Mouse (Mus musculus) G1E (cell line): ENCODE results near the gene Cdhr2. TPM values are rescaled to one million over a fixed set of nuclear protein-coding genes. Genes with fewer than 3 reads are reported as not detected.

Experiments
- ATAC-seq: 2 replicates; pipeline ENCODE4 v1.8.0; 2016; ENCODE audit warnings: mild to moderate bottlenecking; ENCODE audit not compliant: insufficient number of reproducible peaks, poor library complexity, low FRiP score, severe bottlenecking; ENCODE audit errors: extremely low read depth
- DNase-seq: peaks from one replicate; pipeline ENCODE4 v3.0.0; 2012; ENCODE audit warnings: low spot score
- H3K27me3 ChIP-seq: 2 replicates; pipeline ENCODE4 v1.6.1; 2012; ENCODE audit warnings: mild to moderate bottlenecking, low read length, inconsistent platforms; ENCODE audit not compliant: insufficient read depth
- H3K36me3 ChIP-seq: replicated peaks from 2 replicates; pipeline ENCODE3; 2012; ENCODE audit warnings: mild to moderate bottlenecking, inconsistent platforms
- H3K4me1 ChIP-seq: 2 replicates; pipeline ENCODE4 v1.6.1; 2012; ENCODE audit warnings: low read depth, low read length, inconsistent platforms, mixed read lengths; ENCODE audit not compliant: insufficient read depth
- H3K4me3 ChIP-seq: 2 replicates; pipeline ENCODE4 v1.5.1; 2012; ENCODE audit warnings: low read depth, mild to moderate bottlenecking, inconsistent platforms, low read length, moderate library complexity, mixed read lengths
- H3K9me3 ChIP-seq: replicated peaks from 2 replicates; pipeline ENCODE4 v1.6.1; 2012; ENCODE audit warnings: inconsistent platforms
- CTCF ChIP-seq: IDR thresholded peaks from 2 replicates; pipeline ENCODE4 v1.5.1; 2012; ENCODE audit warnings: low read depth, low read length, inconsistent platforms, mixed read lengths
- GATA1 ChIP-seq: IDR thresholded peaks from 2 replicates; pipeline ENCODE4 v1.6.1; 2012; ENCODE audit warnings: borderline replicate concordance, low read length, inconsistent platforms, mixed read lengths
- GATA2 ChIP-seq: IDR thresholded peaks from 2 replicates; pipeline ENCODE4 v1.6.1; 2012; ENCODE audit warnings: low read depth, low read length, inconsistent platforms, borderline replicate concordance
- POLR2AphosphoS5 ChIP-seq: IDR thresholded peaks from 2 replicates; pipeline ENCODE4 v1.6.1; 2012; ENCODE audit warnings: low read depth, low read length, inconsistent platforms; ENCODE audit not compliant: insufficient replicate concordance
- TAL1 ChIP-seq: conservative IDR thresholded peaks from 2 replicates; pipeline ENCODE4 v1.6.1; 2012; ENCODE audit warnings: low read depth, low read length, inconsistent platforms, mixed read lengths
- polyA plus RNA-seq: library from polyadenylated mRNA; stranded (reverse); fragments of >175 nt; gene quantifications from 2 replicates; pipeline ENCODE4 v1.2.3, GENCODE M21; 2012
- total RNA-seq, 2 experiments: library from RNA; stranded (forward) in 1 of 2; stranded (reverse) in 1 of 2; fragments of 200-1000 nt in 1 of 2; fragments of >200 nt in 1 of 2; fragmentation: Nextera tagmentation in 1 of 2; gene quantifications; 2 replicates each; pipeline ENCODE4 v1.2.3; 2014 to 2017

Gene Cdhr2
- total and polyA plus RNA-seq, 3 experiments, result not detected

DNA sequence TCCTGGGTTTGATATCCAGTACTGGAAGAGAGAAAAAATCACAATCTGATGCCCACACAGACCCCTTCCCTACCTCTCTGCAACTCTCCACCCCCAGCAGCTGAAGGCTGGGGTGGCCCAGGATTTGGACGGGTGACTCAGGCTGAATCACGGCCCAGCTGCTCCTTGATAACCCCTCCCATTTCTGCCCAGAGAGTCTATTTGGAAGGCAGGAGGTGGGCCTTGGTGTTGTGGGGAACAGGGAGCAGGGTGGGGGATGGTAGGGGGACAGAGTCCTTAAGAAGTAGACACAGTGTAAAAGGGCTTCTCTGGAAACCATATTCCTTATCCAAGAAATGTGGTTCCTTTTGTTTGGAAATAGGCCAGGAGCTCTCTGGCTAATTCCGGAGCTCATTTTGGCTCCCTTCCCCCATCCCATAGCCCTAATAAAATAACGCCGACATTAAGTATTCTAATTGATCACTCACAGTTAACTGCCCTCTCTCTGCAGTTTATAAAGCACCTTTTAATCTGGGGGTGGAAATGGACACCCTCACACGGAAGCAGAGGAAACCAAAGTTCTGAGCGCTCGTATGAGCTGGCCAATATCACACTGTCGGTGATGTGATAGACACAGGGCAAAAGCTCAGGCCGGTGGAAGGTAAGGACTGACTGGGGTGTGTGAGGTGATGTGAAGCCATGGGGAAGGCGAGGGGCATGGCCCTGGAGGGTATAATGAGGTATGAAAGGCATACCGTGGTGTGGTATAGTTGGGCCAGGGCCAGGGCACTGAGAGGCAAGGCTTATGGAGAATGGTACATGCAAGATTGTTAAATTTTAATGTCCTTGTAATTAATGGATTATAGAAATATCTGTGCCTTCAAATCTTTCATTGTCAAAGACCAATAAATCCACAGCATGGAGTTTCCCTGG lies 53.2 kb downstream of the Cdhr2 start:
- no peak for ATAC-seq
- Histone ChIP-seq H3K36me3 (no peaks in the 10 kb centered on the region), H3K9me3 (peaks cover 7% of the 10 kb centered on the region), H3K4me3 (no peak overlapping the region), H3K27me3 (no peaks in the 10 kb centered on the region; the same call in 1 of the 2 replicates), H3K4me1 (no peaks in the 10 kb centered on the region)
- no peak for DNase-seq
- TF ChIP-seq GATA1 (no peak), GATA2 (no peak), POLR2AphosphoS5 (no peak), TAL1 (no peak), CTCF (no peak)

DNA sequence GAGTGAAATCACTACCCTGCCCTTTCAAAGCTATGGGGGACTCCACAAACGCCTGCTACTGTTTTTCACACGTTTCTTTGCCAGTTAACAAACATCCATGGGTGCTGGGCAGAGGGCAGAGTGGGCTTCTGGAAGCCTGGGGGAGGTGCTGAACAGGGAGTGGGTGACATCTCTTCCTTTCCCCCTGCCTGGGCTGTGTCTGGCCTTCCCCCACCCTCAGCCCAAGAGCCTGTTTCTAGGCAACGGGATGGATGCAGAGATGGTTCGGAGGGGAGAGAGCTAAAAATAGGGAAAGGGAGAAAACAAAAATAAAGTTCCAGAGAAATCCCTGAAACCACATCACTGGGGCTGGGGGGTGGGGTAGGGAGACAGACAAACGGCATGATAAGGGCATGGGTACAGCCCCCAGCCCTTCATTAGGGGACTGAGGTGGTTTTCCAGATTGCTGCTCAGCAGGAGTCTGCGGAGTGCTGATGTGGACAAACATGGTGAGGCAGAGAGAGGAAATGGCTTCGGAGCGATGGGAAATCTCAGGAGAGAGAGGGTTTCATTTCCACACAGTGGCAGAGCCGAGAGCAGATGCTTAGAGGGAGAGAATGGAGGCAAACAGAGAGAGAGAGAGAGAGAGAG lies 54.1 kb downstream of the Cdhr2 start:
- Histone ChIP-seq H3K9me3 (no peaks in the 10 kb centered on the region), H3K36me3 (no peaks in the 10 kb centered on the region), H3K4me3 (no peak overlapping the region), H3K27me3 (no peaks in the 10 kb centered on the region; the same call in 1 of the 2 replicates), H3K4me1 (no peaks in the 10 kb centered on the region)
- TF ChIP-seq GATA1 (no peak), POLR2AphosphoS5 (no peak), TAL1 (no peak), CTCF (no peak), GATA2 (no peak)
- no peak for DNase-seq
- no peak for ATAC-seq

DNA sequence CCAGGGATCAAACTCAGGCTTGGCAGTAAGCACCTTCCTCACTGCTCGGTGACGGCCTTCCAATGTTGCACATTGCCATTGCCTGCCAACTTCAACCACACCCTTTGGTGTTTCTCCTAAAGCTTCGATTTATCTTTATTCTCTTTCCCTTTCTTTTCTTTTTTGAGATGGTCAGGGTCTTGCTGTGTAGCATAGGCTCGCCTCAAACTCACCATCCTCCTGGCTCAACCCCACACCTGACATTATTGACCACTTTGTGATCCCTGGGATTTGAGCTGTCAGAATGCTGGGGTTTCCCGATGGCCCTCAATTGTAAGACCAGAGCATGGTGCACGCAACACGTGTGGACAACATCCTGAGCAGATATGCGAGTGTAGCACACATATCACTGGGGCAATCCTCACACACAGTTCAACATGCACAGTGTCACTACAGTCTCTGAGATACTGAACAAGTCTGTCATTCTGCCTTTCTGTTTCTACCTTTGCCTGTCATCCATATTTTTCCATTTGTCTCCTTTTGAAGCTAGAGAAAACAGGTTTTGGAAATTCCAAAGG lies 55.0 kb downstream of the Cdhr2 start:
- H3K36me3 ChIP-seq, result no peaks in the 10 kb centered on the region
- no peaks in the 10 kb centered on the region for H3K9me3 ChIP-seq
- DNase-seq (no peak), ATAC-seq (no peak)
- H3K4me3 ChIP-seq, result no peak overlapping the region
- H3K4me1 ChIP-seq, result no peaks in the 10 kb centered on the region
- H3K27me3 ChIP-seq, result no peaks in the 10 kb centered on the region; the same call in 1 of the 2 replicates
- TF ChIP-seq TAL1 (no peak), GATA1 (no peak), CTCF (no peak)

DNA sequence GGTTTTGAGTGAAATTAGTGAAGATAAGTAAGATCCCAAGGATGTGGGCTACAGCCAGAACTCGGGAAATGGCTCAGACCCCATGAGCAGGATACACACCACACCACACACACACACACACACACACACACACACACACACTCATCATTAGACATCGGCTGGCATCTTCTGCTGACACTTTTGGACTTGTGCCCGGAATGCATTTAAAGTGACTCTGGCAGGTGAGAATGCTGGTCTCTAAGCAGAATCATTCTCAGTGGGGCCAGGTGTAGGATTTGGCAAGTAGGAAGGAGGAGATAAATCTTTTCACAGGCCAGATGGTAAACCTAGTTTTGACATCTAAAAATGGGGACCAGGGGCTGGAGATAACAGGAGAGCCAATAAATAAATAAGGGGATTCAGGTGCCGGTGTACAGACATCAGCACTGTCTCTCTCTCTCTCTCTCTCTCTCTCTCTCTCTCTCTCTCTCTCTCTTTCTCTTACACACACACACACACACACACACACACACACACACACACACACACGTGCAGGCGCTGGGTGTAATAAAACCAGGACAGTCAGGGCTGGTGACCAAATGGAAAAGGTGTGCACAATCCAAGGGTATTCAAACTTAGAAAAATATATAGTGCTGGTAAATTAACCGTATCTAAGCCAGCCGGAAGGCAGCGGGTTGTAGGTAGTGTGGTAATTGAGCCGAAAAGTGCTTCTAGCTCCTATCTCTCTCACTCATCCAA lies 56.0 kb downstream of the Cdhr2 start:
- Histone ChIP-seq H3K4me1 (no peaks in the 10 kb centered on the region), H3K36me3 (no peaks in the 10 kb centered on the region), H3K4me3 (no peak overlapping the region), H3K9me3 (no peaks in the 10 kb centered on the region), H3K27me3 (no peaks in the 10 kb centered on the region; the same call in 1 of the 2 replicates)
- DNase-seq (no peak), ATAC-seq (no peak)
- TF ChIP-seq CTCF (no peak), TAL1 (no peak), GATA1 (no peak), POLR2AphosphoS5 (no peak), GATA2 (no peak)

- H3K4me3 ChIP-seq, result no peak overlapping the region
- DNase-seq (no peak), ATAC-seq (no peak)
- no peak for TF ChIP-seq GATA1
- no peak for TF ChIP-seq TAL1
- no peak for TF ChIP-seq POLR2AphosphoS5
- TF ChIP-seq CTCF, result no peak
- no peak for TF ChIP-seq GATA2
- H3K9me3 ChIP-seq, result no peaks in the 10 kb centered on the region
- H3K27me3 ChIP-seq, result no peaks in the 10 kb centered on the region; the same call in 1 of the 2 replicates
- no peaks in the 10 kb centered on the region for H3K4me1 ChIP-seq
- no peaks in the 10 kb centered on the region for H3K36me3 ChIP-seq
Observed at GRCm38 (mm10) chr13:54758045-54758755, 56.9 kb downstream of the Cdhr2 start.
